Mouse (Mus musculus): ENCODE results near the gene Otulinl. TPM values are rescaled to one million over a fixed set of nuclear protein-coding genes. Genes with fewer than 3 reads are reported as not detected.

Gene Otulinl
- polyA plus RNA-seq, 1 experiment from 2014 or later: 32.0 TPM

GRCm38 (mm10) chr15:27702972-27703313, 21.6 kb upstream of the Otulinl start:
- no peak overlapping the region for H3K9ac ChIP-seq
- H3K9me3 ChIP-seq (replicated peaks): no peaks in the 10 kb centered on the region
- H3K27ac ChIP-seq (replicated peaks): peak overlapping the region; percentile 65
- H3K4me2 ChIP-seq (replicated peaks): 0 out of 2 replicates have a peak overlapping the region, but pooled peaks have one; percentile 2
- ATAC-seq (ENCODE audit: insufficient number of reproducible peaks, low FRiP score, low TSS enrichment, low read depth): no peak; the same call in 1 of the 2 replicates
- H3K4me3 ChIP-seq (replicated peaks): no peak overlapping the region
- no peaks in the 10 kb centered on the region for H3K36me3 ChIP-seq
- peaks cover 16% of the 10 kb centered on the region for H3K4me1 ChIP-seq
- no peaks in the 10 kb centered on the region for H3K27me3 ChIP-seq
- 13% methylated on average over 1 of the region's 1 CpGs for WGBS

- H3K4me3 ChIP-seq (replicated peaks): no peak overlapping the region
- no peaks in the 10 kb centered on the region for H3K27me3 ChIP-seq
- no peak overlapping the region for H3K9ac ChIP-seq
- peak overlapping the region; percentile 65 for H3K27ac ChIP-seq (replicated peaks)
- no peak overlapping the region for H3K4me2 ChIP-seq (replicated peaks)
- H3K4me1 ChIP-seq: peaks cover 16% of the 10 kb centered on the region
- 20% methylated on average over 11 of the region's 11 CpGs for WGBS
- H3K9me3 ChIP-seq (replicated peaks): no peaks in the 10 kb centered on the region
- ATAC-seq (ENCODE audit: insufficient number of reproducible peaks, low FRiP score, low TSS enrichment, low read depth): no peak
- H3K36me3 ChIP-seq: no peaks in the 10 kb centered on the region
Measured at GRCm38 (mm10) chr15:27702031-27702971, 20.9 kb upstream of the Otulinl start.

- H3K27ac ChIP-seq (replicated peaks): no peak overlapping the region
- H3K9ac ChIP-seq: no peak overlapping the region
- no peak overlapping the region for H3K4me2 ChIP-seq (replicated peaks)
- WGBS: 89% methylated on average over 5 of the region's 5 CpGs
- H3K4me3 ChIP-seq (replicated peaks): no peak overlapping the region
- H3K36me3 ChIP-seq: no peaks in the 10 kb centered on the region
- no peaks in the 10 kb centered on the region for H3K9me3 ChIP-seq (replicated peaks)
- no peak for ATAC-seq (ENCODE audit: insufficient number of reproducible peaks, low FRiP score, low TSS enrichment, low read depth)
- H3K27me3 ChIP-seq: no peaks in the 10 kb centered on the region
- peaks cover 8% of the 10 kb centered on the region for H3K4me1 ChIP-seq
Measured at GRCm38 (mm10) chr15:27697632-27698031, 16.3 kb upstream of the Otulinl start.

GRCm38 (mm10) chr15:27693235-27693634, 11.9 kb upstream of the Otulinl start:
- no peaks in the 10 kb centered on the region for H3K27me3 ChIP-seq
- H3K9ac ChIP-seq: no peak overlapping the region
- no peak overlapping the region for H3K27ac ChIP-seq (replicated peaks)
- no peak for ATAC-seq (ENCODE audit: insufficient number of reproducible peaks, low FRiP score, low TSS enrichment, low read depth)
- H3K9me3 ChIP-seq (replicated peaks): no peaks in the 10 kb centered on the region
- no peak overlapping the region for H3K4me2 ChIP-seq (replicated peaks)
- H3K4me1 ChIP-seq: no peaks in the 10 kb centered on the region
- H3K4me3 ChIP-seq (replicated peaks): no peak overlapping the region
- H3K36me3 ChIP-seq: no peaks in the 10 kb centered on the region
- 85% methylated on average over 10 of the region's 10 CpGs for WGBS

- H3K4me2 ChIP-seq (replicated peaks): no peak overlapping the region
- H3K4me1 ChIP-seq: no peaks in the 10 kb centered on the region
- no peak overlapping the region for H3K9ac ChIP-seq
- H3K27ac ChIP-seq (replicated peaks): no peak overlapping the region
- no peaks in the 10 kb centered on the region for H3K9me3 ChIP-seq (replicated peaks)
- no peaks in the 10 kb centered on the region for H3K27me3 ChIP-seq
- no peaks in the 10 kb centered on the region for H3K36me3 ChIP-seq
- 81% methylated on average over 7 of the region's 7 CpGs for WGBS
- no peak overlapping the region for H3K4me3 ChIP-seq (replicated peaks)
- ATAC-seq (ENCODE audit: insufficient number of reproducible peaks, low FRiP score, low TSS enrichment, low read depth): no peak
Measured at GRCm38 (mm10) chr15:27692161-27692560, 10.8 kb upstream of the Otulinl start.

- no peaks in the 10 kb centered on the region for H3K27me3 ChIP-seq
- no peaks in the 10 kb centered on the region for H3K36me3 ChIP-seq
- no peak overlapping the region for H3K27ac ChIP-seq (replicated peaks)
- H3K4me2 ChIP-seq (replicated peaks): no peak overlapping the region
- no peaks in the 10 kb centered on the region for H3K4me1 ChIP-seq
- no peak overlapping the region for H3K4me3 ChIP-seq (replicated peaks)
- no peaks in the 10 kb centered on the region for H3K9me3 ChIP-seq (replicated peaks)
- H3K9ac ChIP-seq: no peak overlapping the region
- 83% methylated on average over 7 of the region's 7 CpGs for WGBS
- ATAC-seq (ENCODE audit: insufficient number of reproducible peaks, low FRiP score, low TSS enrichment, low read depth): no peak
Measured at GRCm38 (mm10) chr15:27691213-27691612, 9.8 kb upstream of the Otulinl start.

- 56% methylated on average over 9 of the region's 9 CpGs for WGBS
- H3K9ac ChIP-seq: no peak overlapping the region
- no peaks in the 10 kb centered on the region for H3K36me3 ChIP-seq
- H3K4me2 ChIP-seq (replicated peaks): no peak overlapping the region
- no peak overlapping the region for H3K4me3 ChIP-seq (replicated peaks)
- no peaks in the 10 kb centered on the region for H3K27me3 ChIP-seq
- no peaks in the 10 kb centered on the region for H3K4me1 ChIP-seq
- H3K27ac ChIP-seq (replicated peaks): no peak overlapping the region
- ATAC-seq (ENCODE audit: insufficient number of reproducible peaks, low FRiP score, low TSS enrichment, low read depth): no peak
- H3K9me3 ChIP-seq (replicated peaks): no peaks in the 10 kb centered on the region
Measured at GRCm38 (mm10) chr15:27688041-27688651, 6.8 kb upstream of the Otulinl start.

- Histone ChIP-seq H3K9me3 (replicated peaks) (no peaks in the 10 kb centered on the region), H3K4me3 (replicated peaks) (no peak overlapping the region), H3K27me3 (no peaks in the 10 kb centered on the region), H3K4me1 (peaks cover 5% of the 10 kb centered on the region; the same call in 1 of the 2 replicates), H3K4me2 (replicated peaks) (no peak overlapping the region), H3K27ac (replicated peaks) (no peak overlapping the region), H3K36me3 (no peaks in the 10 kb centered on the region), H3K9ac (no peak overlapping the region)
- ATAC-seq (ENCODE audit: insufficient number of reproducible peaks, low FRiP score, low TSS enrichment, low read depth): no peak
- 64% methylated on average over 7 of the region's 7 CpGs for WGBS
Measured at GRCm38 (mm10) chr15:27684813-27685212, 3.4 kb upstream of the Otulinl start.

GRCm38 (mm10) chr15:27683206-27683605, 1.8 kb upstream of the Otulinl start:
- H3K36me3 ChIP-seq: no peaks in the 10 kb centered on the region
- no peak for ATAC-seq (ENCODE audit: insufficient number of reproducible peaks, low FRiP score, low TSS enrichment, low read depth)
- H3K27ac ChIP-seq (replicated peaks): peak overlapping the region; percentile 72; the same call in 1 of the 2 replicates
- no peaks in the 10 kb centered on the region for H3K27me3 ChIP-seq
- H3K4me1 ChIP-seq: peaks cover 5% of the 10 kb centered on the region; the same call in 1 of the 2 replicates
- H3K9ac ChIP-seq: no peak overlapping the region
- no peaks in the 10 kb centered on the region for H3K9me3 ChIP-seq (replicated peaks)
- H3K4me2 ChIP-seq (replicated peaks): no peak overlapping the region
- 80% methylated on average over 1 of the region's 1 CpGs for WGBS
- H3K4me3 ChIP-seq (replicated peaks): no peak overlapping the region

GRCm38 (mm10) chr15:27682619-27683018, 1.2 kb upstream of the Otulinl start:
- Histone ChIP-seq H3K9ac (no peak overlapping the region), H3K36me3 (no peaks in the 10 kb centered on the region), H3K27me3 (no peaks in the 10 kb centered on the region), H3K27ac (replicated peaks) (peak overlapping the region; percentile 72), H3K4me3 (replicated peaks) (no peak overlapping the region), H3K4me2 (replicated peaks) (0 out of 2 replicates have a peak overlapping the region, but pooled peaks have one; percentile 8), H3K4me1 (peaks cover 5% of the 10 kb centered on the region; the same call in 1 of the 2 replicates), H3K9me3 (replicated peaks) (no peaks in the 10 kb centered on the region)
- WGBS: 12% methylated on average over 9 of the region's 9 CpGs
- ATAC-seq (ENCODE audit: insufficient number of reproducible peaks, low FRiP score, low TSS enrichment, low read depth): no peak

- no peak; the same call in 1 of the 2 replicates for ATAC-seq (ENCODE audit: insufficient number of reproducible peaks, low FRiP score, low TSS enrichment, low read depth)
- Histone ChIP-seq H3K4me1 (peaks cover 5% of the 10 kb centered on the region; the same call in 1 of the 2 replicates), H3K4me2 (replicated peaks) (peak overlapping the region; percentile 86), H3K27ac (replicated peaks) (peak overlapping the region; percentile 73), H3K4me3 (replicated peaks) (peak overlapping the region; percentile 71), H3K9ac (peak overlapping the region; percentile 62), H3K9me3 (replicated peaks) (no peaks in the 10 kb centered on the region), H3K36me3 (no peaks in the 10 kb centered on the region), H3K27me3 (no peaks in the 10 kb centered on the region)
- 3% methylated on average over 28 of the region's 28 CpGs for WGBS
Measured at GRCm38 (mm10) chr15:27680997-27681396, 382 bp downstream of the Otulinl start.

Data from embryonic facial prominence, embryonic 15.5 days (tissue).